In the genomic region with DNA sequence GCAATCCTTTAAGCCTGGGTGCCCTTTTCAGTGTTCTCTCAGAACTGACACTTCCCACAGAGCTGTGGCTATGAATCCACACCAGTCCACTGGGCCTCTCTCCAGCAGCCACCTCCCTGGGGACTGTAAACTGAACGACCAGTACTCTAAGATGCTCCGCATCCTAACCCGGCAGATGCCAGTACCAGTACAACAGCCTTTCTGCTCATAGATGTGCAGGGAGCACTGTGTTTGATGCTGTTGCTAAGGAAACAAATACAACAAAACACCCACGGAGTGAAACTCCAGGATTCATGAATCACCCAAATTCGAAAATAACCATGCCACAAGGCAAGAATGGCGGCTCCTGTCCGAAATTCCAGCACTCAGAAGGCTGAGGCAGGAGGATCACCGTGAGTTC, we compare ENCODE assay signal across 11 mouse cellular contexts.
DNase-seq lines count a peak whose midpoint lies in the region; ATAC-seq lines count a peak whose summit lies in the region.
"Had no signal": no experiment of that assay in that cellular context is flagged by ENCODE, and none has a peak within 500 bp of the region (broad histone marks: within the 10 kb centered on the region; RNA-seq: fewer than 3 reads in every experiment).

No protein-coding gene starts in this region.

- no peaks in the 10 kb centered on the region for H3K27me3 ChIP-seq in midbrain, embryonic 16.5 days (ENCODE audit: control insufficient read depth, insufficient read depth, low read depth, low read length)
- no peaks in the 10 kb centered on the region for H3K27me3 ChIP-seq in midbrain, embryonic 10.5 days (ENCODE audit: low read depth, poor library complexity, severe bottlenecking)
- no peaks in the 10 kb centered on the region for H3K27me3 ChIP-seq in midbrain, embryonic 13.5 days
- H3K27me3 ChIP-seq in midbrain, embryonic 14.5 days (ENCODE audit: control insufficient read depth, insufficient read depth, low read length), result no peaks in the 10 kb centered on the region
- no peaks in the 10 kb centered on the region for H3K27me3 ChIP-seq in forebrain, embryonic 15.5 days
- H3K27me3 ChIP-seq: embryonic facial prominence, embryonic 12.5 days; heart, embryonic 13.5 days had no signal

- H3K36me3 ChIP-seq in midbrain, embryonic 16.5 days (ENCODE audit: control insufficient read depth, insufficient read depth, low read length), result no peaks in the 10 kb centered on the region
- no peaks in the 10 kb centered on the region for H3K36me3 ChIP-seq in midbrain, embryonic 10.5 days
- no peaks in the 10 kb centered on the region for H3K36me3 ChIP-seq in midbrain, embryonic 13.5 days
- no peaks in the 10 kb centered on the region for H3K36me3 ChIP-seq in midbrain, embryonic 14.5 days (ENCODE audit: control insufficient read depth, insufficient read depth, low read length)
- no peaks in the 10 kb centered on the region for H3K36me3 ChIP-seq in forebrain, embryonic 15.5 days
- H3K36me3 ChIP-seq: embryonic facial prominence, embryonic 12.5 days; heart, embryonic 13.5 days had no signal

- no peak overlapping the region for H3K9ac ChIP-seq in midbrain, embryonic 16.5 days (ENCODE audit: low read depth, low read length)
- no peak overlapping the region for H3K9ac ChIP-seq in midbrain, embryonic 13.5 days (replicated peaks)
- no peak overlapping the region for H3K9ac ChIP-seq in midbrain, embryonic 14.5 days (replicated peaks; ENCODE audit: low read length)
- no peak overlapping the region for H3K9ac ChIP-seq in forebrain, embryonic 15.5 days (replicated peaks)
- H3K9ac ChIP-seq: embryonic facial prominence, embryonic 12.5 days; heart, embryonic 13.5 days had no signal

- H3K4me1 ChIP-seq in midbrain, embryonic 16.5 days (ENCODE audit: control insufficient read depth, insufficient read depth, low read length), result no peaks in the 10 kb centered on the region
- H3K4me1 ChIP-seq in midbrain, embryonic 10.5 days, result peaks cover 8% of the 10 kb centered on the region
- peaks cover 5% of the 10 kb centered on the region; the same call in 1 of the 2 replicates for H3K4me1 ChIP-seq in midbrain, embryonic 13.5 days (replicated peaks)
- H3K4me1 ChIP-seq in midbrain, embryonic 14.5 days (ENCODE audit: control insufficient read depth, insufficient read depth, low read length), result 0 out of 2 replicates have a peak, but pooled peaks cover 3% of the 10 kb centered on the region
- H3K4me1 ChIP-seq in forebrain, embryonic 15.5 days, result no peaks in the 10 kb centered on the region

- no peak overlapping the region for H3K27ac ChIP-seq in midbrain, embryonic 16.5 days (ENCODE audit: low read length)
- H3K27ac ChIP-seq in midbrain, embryonic 10.5 days (replicated peaks), result no peak overlapping the region
- no peak overlapping the region for H3K27ac ChIP-seq in midbrain, embryonic 13.5 days
- H3K27ac ChIP-seq in midbrain, embryonic 14.5 days (replicated peaks; ENCODE audit: low read depth, low read length), result no peak overlapping the region
- no peak overlapping the region for H3K27ac ChIP-seq in forebrain, embryonic 15.5 days (replicated peaks)
- H3K27ac ChIP-seq: embryonic facial prominence, embryonic 12.5 days; heart, embryonic 13.5 days had no signal

- peak; percentile 36; the same call in 1 of the 2 replicates for ATAC-seq in midbrain, embryonic 16.5 days
- ATAC-seq in midbrain, embryonic 13.5 days, result no peak
- ATAC-seq in midbrain, embryonic 14.5 days (ENCODE audit: low FRiP score, low TSS enrichment), result no peak
- ATAC-seq in forebrain, embryonic 15.5 days (replicated peaks), result no peak

- DNase-seq in midbrain, embryonic 10.5 days (ENCODE audit: low spot score), result no peak
- DNase-seq in heart, adult 9 months (ENCODE audit: low spot score in 2 of 2), result peak; percentile 36 to 44
- peak; percentile 30 for DNase-seq in left cerebral cortex, adult 11 months (ENCODE audit: low spot score)
- DNase-seq in telencephalon, adult 2 months (ENCODE audit: low read depth, low spot score), result peak; percentile 61
- DNase-seq in midbrain, embryonic 14.5 days, result no peak
- DNase-seq: kidney, postnatal 14 days had no signal

- WGBS in midbrain, embryonic 16.5 days, result 81% methylated on average over 8 of the region's 8 CpGs
- 90% methylated on average over 8 of the region's 8 CpGs for WGBS in midbrain, embryonic 10.5 days
- WGBS in midbrain, embryonic 13.5 days, result 78% methylated on average over 8 of the region's 8 CpGs
- WGBS in midbrain, embryonic 14.5 days, result 78% methylated on average over 8 of the region's 8 CpGs
- WGBS in forebrain, embryonic 15.5 days, result 80% methylated on average over 8 of the region's 8 CpGs

- H3K9me3 ChIP-seq in midbrain, embryonic 16.5 days (replicated peaks; ENCODE audit: control insufficient read depth, low read length, poor library complexity, severe bottlenecking), result no peaks in the 10 kb centered on the region
- no peaks in the 10 kb centered on the region for H3K9me3 ChIP-seq in midbrain, embryonic 10.5 days (replicated peaks)
- no peaks in the 10 kb centered on the region for H3K9me3 ChIP-seq in midbrain, embryonic 13.5 days
- H3K9me3 ChIP-seq in midbrain, embryonic 14.5 days (ENCODE audit: control insufficient read depth, low read length), result no peaks in the 10 kb centered on the region
- H3K9me3 ChIP-seq in forebrain, embryonic 15.5 days, result no peaks in the 10 kb centered on the region
- H3K9me3 ChIP-seq: embryonic facial prominence, embryonic 12.5 days; heart, embryonic 13.5 days had no signal

- H3K4me3 ChIP-seq in midbrain, embryonic 16.5 days (ENCODE audit: low read depth, low read length), result no peak overlapping the region
- H3K4me3 ChIP-seq in midbrain, embryonic 10.5 days, result no peak overlapping the region
- H3K4me3 ChIP-seq in midbrain, embryonic 13.5 days (replicated peaks), result no peak overlapping the region
- H3K4me3 ChIP-seq in midbrain, embryonic 14.5 days (replicated peaks; ENCODE audit: low read depth, low read length), result no peak overlapping the region
- H3K4me3 ChIP-seq in forebrain, embryonic 15.5 days, result no peak overlapping the region
- H3K4me3 ChIP-seq: embryonic facial prominence, embryonic 12.5 days; heart, embryonic 13.5 days had no signal

- H3K4me2 ChIP-seq in midbrain, embryonic 16.5 days (ENCODE audit: low read length), result no peak overlapping the region
- no peak overlapping the region for H3K4me2 ChIP-seq in midbrain, embryonic 13.5 days (replicated peaks)
- H3K4me2 ChIP-seq in midbrain, embryonic 14.5 days (ENCODE audit: low read length), result no peak overlapping the region
- no peak overlapping the region for H3K4me2 ChIP-seq in forebrain, embryonic 15.5 days (replicated peaks)
- H3K4me2 ChIP-seq: embryonic facial prominence, embryonic 12.5 days; heart, embryonic 13.5 days had no signal

Comparison
In these comparisons a context has a peak if more than half of its experiments do, and no peak if none do; other contexts are left out.
1. DNase-seq: peak in heart, adult 9 months (2 of 2), left cerebral cortex, adult 11 months (single experiment) and telencephalon, adult 2 months (single experiment); none in midbrain, embryonic 10.5 days (single experiment) and midbrain, embryonic 14.5 days (single experiment).